Mouse (Mus musculus) kidney, embryonic 16.5 days (tissue): ENCODE results near the gene Tmem110. TPM values are rescaled to one million over a fixed set of nuclear protein-coding genes. Genes with fewer than 3 reads are reported as not detected.

ENCODE experiments used
- ATAC-seq: fragments of 200-750 bp; cut with Nextera tagmentation; 2 replicates; pipeline ENCODE4 v1.8.0; 2017; ENCODE audit warnings: moderate TSS enrichment; ENCODE audit not compliant: low FRiP score, low TSS enrichment
- H3K27ac ChIP-seq: fragments of 300-500 bp; sonication (generic); 2 replicates; pipeline ENCODE4 v1.5.1; 2014; ENCODE audit warnings: low read length
- H3K27me3 ChIP-seq: fragments of 300-500 bp; sonication (generic); 2 replicates; pipeline ENCODE4 v1.6.1; 2014; ENCODE audit warnings: low read length, control low read depth, mixed read lengths; ENCODE audit not compliant: insufficient read depth
- H3K36me3 ChIP-seq: fragments of 300-500 bp; sonication (generic); 2 replicates; pipeline ENCODE4 v1.6.1; 2014; ENCODE audit warnings: low read length, control low read depth, mixed read lengths; ENCODE audit not compliant: insufficient read depth
- H3K4me1 ChIP-seq: fragments of 300-500 bp; sonication (generic); 2 replicates; pipeline ENCODE4 v1.6.1; 2014; ENCODE audit warnings: low read length, control low read depth, mixed read lengths; ENCODE audit not compliant: insufficient read depth
- H3K4me2 ChIP-seq: fragments of 300-500 bp; sonication (generic); replicated peaks from 2 replicates; pipeline ENCODE4 v1.6.1; 2014; ENCODE audit warnings: low read depth, low read length
- H3K4me3 ChIP-seq: fragments of 300-500 bp; sonication (generic); 2 replicates; pipeline ENCODE4 v1.5.1; 2014; ENCODE audit warnings: mild to moderate bottlenecking, low read length
- H3K9ac ChIP-seq: fragments of 300-500 bp; sonication (generic); replicated peaks from 2 replicates; pipeline ENCODE4 v1.6.1; 2014; ENCODE audit warnings: low read length
- H3K9me3 ChIP-seq: fragments of 300-500 bp; sonication (generic); 2 replicates; pipeline ENCODE4 v1.6.1; 2016; ENCODE audit warnings: low read length, control low read depth
- WGBS: fragments of 180-500 bp; shearing (Covaris S2); extraction: QIAGEN DNeasy Blood & Tissue Kit; methylation state at CpG from one replicate; pipeline ENCODE4 v1.1.7; 2014; 5-methylcytosine and 5-hydroxymethylcytosine counted together
- polyA plus RNA-seq: library from polyadenylated mRNA; unstranded; fragments of >200 nt; fragmentation: Nextera tagmentation; extraction: Ambion mirVana; gene quantifications from 2 replicates; pipeline ENCODE4 v1.2.1, GENCODE M21; 2015

Tmem110 gene
- polyA plus RNA-seq, 1 experiment from 2014 or later = 25.1 TPM

GRCm38 (mm10) chr14:30875955-30876354, 50.6 kb downstream of the Tmem110 start:
- Histone ChIP-seq H3K27me3 (no peaks in the 10 kb centered on the region), H3K27ac (peak overlapping the region; percentile 72), H3K4me2 (no peak overlapping the region), H3K36me3 (peaks cover 9% of the 10 kb centered on the region), H3K9me3 (no peaks in the 10 kb centered on the region), H3K4me3 (no peak overlapping the region), H3K9ac (peak overlapping the region; percentile 31; the same call in 1 of the 2 replicates), H3K4me1 (peaks cover 49% of the 10 kb centered on the region)
- peak; percentile 82 for ATAC-seq
- WGBS = 41% methylated on average over 9 of the region's 9 CpGs

- Histone ChIP-seq H3K9me3 (no peaks in the 10 kb centered on the region), H3K4me3 (no peak overlapping the region), H3K27ac (peak overlapping the region; percentile 72), H3K4me2 (no peak overlapping the region), H3K27me3 (no peaks in the 10 kb centered on the region), H3K36me3 (peaks cover 9% of the 10 kb centered on the region), H3K9ac (0 out of 2 replicates have a peak overlapping the region, but pooled peaks have one; percentile 31), H3K4me1 (peaks cover 49% of the 10 kb centered on the region)
- ATAC-seq = no peak
- 80% methylated on average over 10 of the region's 10 CpGs for WGBS
Measured at GRCm38 (mm10) chr14:30876451-30876850, 51.1 kb downstream of the Tmem110 start.

GRCm38 (mm10) chr14:30877827-30878226, 52.4 kb downstream of the Tmem110 start:
- H3K27ac ChIP-seq = no peak overlapping the region
- no peak for ATAC-seq
- WGBS = 91% methylated on average over 3 of the region's 3 CpGs
- no peak overlapping the region for H3K9ac ChIP-seq
- no peak overlapping the region for H3K4me2 ChIP-seq
- H3K4me3 ChIP-seq = no peak overlapping the region
- no peaks in the 10 kb centered on the region for H3K27me3 ChIP-seq
- peaks cover 49% of the 10 kb centered on the region for H3K4me1 ChIP-seq
- H3K36me3 ChIP-seq = peaks cover 7% of the 10 kb centered on the region
- H3K9me3 ChIP-seq = no peaks in the 10 kb centered on the region

DNA sequence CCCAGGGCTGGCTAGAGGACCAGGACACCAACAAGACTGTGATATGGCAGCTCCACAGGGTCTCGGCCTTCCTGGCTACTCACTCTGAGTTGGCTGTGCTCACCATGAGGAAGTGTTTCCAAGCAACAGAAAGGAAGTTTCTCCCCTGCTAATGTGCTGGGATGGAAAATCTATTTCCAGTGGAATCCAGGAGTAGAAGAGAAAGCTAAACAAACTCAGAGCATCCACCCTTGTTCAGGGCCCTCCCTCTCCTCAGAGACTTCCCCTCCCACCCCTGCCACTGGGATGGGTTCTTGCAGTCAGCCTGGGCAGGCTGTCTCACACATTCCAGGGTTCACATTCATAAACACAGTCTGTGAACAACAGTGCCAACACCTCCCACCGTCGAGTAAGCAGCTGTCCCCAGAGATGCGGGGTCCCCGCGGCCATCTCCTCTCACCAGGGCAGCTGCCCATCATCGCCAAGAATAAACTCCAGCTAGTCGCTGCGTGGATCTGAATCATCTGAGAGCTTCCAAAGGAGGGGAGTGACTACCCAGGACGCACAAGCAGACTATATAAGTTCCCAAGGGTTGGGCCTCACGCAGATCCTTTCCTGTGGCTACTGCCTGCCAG, 53.7 kb downstream of the Tmem110 start, which contains the start of gene Mustn1:
Mustn1 (plus strand) TSS at position 243 of the 614 bp plus-strand sequence.
- Histone ChIP-seq H3K4me1 (peaks cover 44% of the 10 kb centered on the region), H3K27me3 (no peaks in the 10 kb centered on the region), H3K9ac (no peak within 1 kb of the TSS; the same call in 1 of the 2 replicates), H3K36me3 (peaks cover 4% of the 10 kb centered on the region; the same call in 1 of the 2 replicates), H3K9me3 (no peaks in the 10 kb centered on the region), H3K27ac (peak within 1 kb of the TSS; percentile 57), H3K4me3 (no peak within 1 kb of the TSS), H3K4me2 (no peak within 1 kb of the TSS; the same call in 1 of the 2 replicates)
- ATAC-seq = no peak
- WGBS = 61% methylated on average over 11 of the region's 11 CpGs

DNA sequence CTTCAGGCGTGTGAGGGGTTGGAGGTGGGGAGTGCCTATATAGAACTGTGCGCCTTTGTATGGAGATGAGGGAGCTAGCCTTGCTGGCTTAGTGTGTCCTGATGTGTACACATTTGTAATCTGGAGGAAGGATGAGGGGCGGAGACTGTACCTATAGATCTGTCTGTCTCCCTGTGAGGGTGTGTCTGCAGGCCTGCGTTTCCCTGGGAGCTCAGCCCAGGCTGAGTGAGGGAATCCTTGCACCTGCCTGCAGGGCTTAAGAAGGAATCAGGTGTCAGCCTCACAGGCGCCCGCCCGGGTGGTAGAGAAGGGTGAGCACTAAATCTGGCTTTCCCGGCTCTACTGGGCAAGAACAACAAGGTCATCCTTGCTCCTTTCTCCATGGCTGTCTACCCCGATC, 54.4 kb downstream of the Tmem110 start:
- 42% methylated on average over 9 of the region's 9 CpGs for WGBS
- H3K9me3 ChIP-seq = no peaks in the 10 kb centered on the region
- H3K4me3 ChIP-seq = no peak overlapping the region
- peak overlapping the region; percentile 57 for H3K27ac ChIP-seq
- no peaks in the 10 kb centered on the region for H3K27me3 ChIP-seq
- H3K4me1 ChIP-seq = peaks cover 37% of the 10 kb centered on the region
- no peaks in the 10 kb centered on the region for H3K36me3 ChIP-seq
- no peak for ATAC-seq
- no peak overlapping the region for H3K9ac ChIP-seq
- H3K4me2 ChIP-seq = no peak overlapping the region; the same call in 1 of the 2 replicates

GRCm38 (mm10) chr14:30880251-30880650, 54.9 kb downstream of the Tmem110 start:
- Histone ChIP-seq H3K27ac (no peak overlapping the region), H3K9me3 (no peaks in the 10 kb centered on the region), H3K9ac (no peak overlapping the region), H3K4me1 (peaks cover 34% of the 10 kb centered on the region), H3K36me3 (no peaks in the 10 kb centered on the region), H3K27me3 (no peaks in the 10 kb centered on the region), H3K4me3 (no peak overlapping the region), H3K4me2 (no peak overlapping the region; the same call in 1 of the 2 replicates)
- no peak for ATAC-seq
- 67% methylated on average over 8 of the region's 8 CpGs for WGBS

- no peak overlapping the region for H3K9ac ChIP-seq
- H3K4me2 ChIP-seq = no peak overlapping the region
- H3K9me3 ChIP-seq = no peaks in the 10 kb centered on the region
- no peak overlapping the region for H3K4me3 ChIP-seq
- no peak overlapping the region for H3K27ac ChIP-seq
- H3K27me3 ChIP-seq = no peaks in the 10 kb centered on the region
- 83% methylated on average over 17 of the region's 17 CpGs for whole genome bisulfite sequencing
- no peaks in the 10 kb centered on the region for H3K36me3 ChIP-seq
- no peak for ATAC-seq
- peaks cover 26% of the 10 kb centered on the region for H3K4me1 ChIP-seq
Measured at GRCm38 (mm10) chr14:30880811-30881717, 55.7 kb downstream of the Tmem110 start.

GRCm38 (mm10) chr14:30881718-30882108, 56.3 kb downstream of the Tmem110 start:
- ATAC-seq = no peak
- Histone ChIP-seq H3K36me3 (no peaks in the 10 kb centered on the region), H3K4me1 (peaks cover 20% of the 10 kb centered on the region), H3K9ac (no peak overlapping the region), H3K27ac (no peak overlapping the region), H3K4me2 (no peak overlapping the region), H3K27me3 (no peaks in the 10 kb centered on the region), H3K9me3 (no peaks in the 10 kb centered on the region), H3K4me3 (no peak overlapping the region)
- 93% methylated on average over 3 of the region's 3 CpGs for WGBS

DNA sequence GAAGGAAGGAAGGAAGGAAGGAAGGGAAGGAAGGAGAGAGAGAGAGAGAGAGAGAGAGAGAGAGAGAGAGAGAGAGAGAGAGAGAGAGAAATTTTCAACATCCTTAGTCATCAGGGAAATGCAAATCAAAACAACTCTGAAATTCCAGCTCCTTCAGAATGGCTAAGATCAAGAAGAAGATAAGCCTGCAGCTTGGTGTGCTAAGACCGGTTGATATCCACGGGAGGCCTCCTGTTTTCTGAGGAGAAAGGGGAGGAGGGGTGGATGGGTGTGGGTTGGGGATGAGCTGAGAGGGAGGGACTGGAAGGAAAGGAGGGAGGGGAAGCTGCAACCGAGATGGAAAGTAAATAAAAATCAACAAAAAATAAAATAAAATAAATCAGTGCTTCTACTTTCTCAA, 59.9 kb downstream of the Tmem110 start:
- Histone ChIP-seq H3K36me3 (no peaks in the 10 kb centered on the region), H3K9me3 (no peaks in the 10 kb centered on the region), H3K4me2 (no peak overlapping the region), H3K27ac (no peak overlapping the region), H3K4me1 (peaks cover 7% of the 10 kb centered on the region), H3K27me3 (no peaks in the 10 kb centered on the region), H3K4me3 (no peak overlapping the region), H3K9ac (no peak overlapping the region)
- ATAC-seq = no peak
- 5% methylated on average over 3 of the region's 3 CpGs for WGBS

- Histone ChIP-seq H3K27ac (no peak within 1 kb of the TSS), H3K4me2 (no peak within 1 kb of the TSS), H3K4me3 (no peak within 1 kb of the TSS), H3K9me3 (no peaks in the 10 kb centered on the region), H3K4me1 (peaks cover 5% of the 10 kb centered on the region), H3K27me3 (no peaks in the 10 kb centered on the region), H3K36me3 (no peaks in the 10 kb centered on the region), H3K9ac (no peak within 1 kb of the TSS)
- WGBS = 87% methylated on average over 3 of the region's 3 CpGs
- ATAC-seq = no peak
Measured at GRCm38 (mm10) chr14:30886204-30886603, 60.8 kb downstream of the Tmem110 start, which contains the start of gene Itih4. Itih4 (plus strand) TSS chr14:30886476.
